Mouse (Mus musculus): ENCODE results near the gene Nat8f4.
"Not testable (repeated sequence)": the region's sequence is repeated elsewhere in the genome, so short reads cannot be mapped to it uniquely, and the experiment has no call there.

DNA sequence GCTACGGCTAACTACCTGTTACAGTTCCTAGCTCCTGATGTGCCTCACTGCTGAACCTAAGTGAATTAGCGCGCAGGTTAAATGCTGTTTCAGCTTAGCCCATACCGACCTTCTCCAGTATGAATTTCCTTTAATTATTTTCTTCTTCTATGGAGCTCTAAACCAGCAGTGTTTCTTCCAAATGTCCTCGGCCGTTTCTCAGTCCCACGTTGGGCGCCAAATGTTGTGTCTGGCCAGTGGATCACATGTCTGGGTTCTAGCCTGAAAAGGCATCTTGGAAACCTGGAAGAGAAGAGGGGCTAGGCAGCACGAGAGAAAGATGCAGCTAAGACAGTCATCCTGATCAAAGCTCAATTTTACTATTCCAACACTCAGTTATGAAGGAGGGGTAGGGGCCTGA is 21.4 kb downstream of the Nat8f4 start:
- not testable (repeated sequence) for TF ChIP-seq CTCF (IDR thresholded peaks at IDR 0.05; ENCODE audit: control insufficient read depth, insufficient read depth, insufficient read length); USF1 (IDR thresholded peaks at IDR 0.05; ENCODE audit: low read depth)
